Mouse (Mus musculus) erythroblast, embryonic 14.5 days (primary cell): ENCODE results near the gene Lsm14a.

ENCODE experiments used
- GATA1 ChIP-seq: IDR thresholded peaks from 2 replicates; pipeline ENCODE4 v1.6.1; 2012; ENCODE audit warnings: low read length, inconsistent platforms, mixed read lengths
- TAL1 ChIP-seq: IDR thresholded peaks from 3 replicates; pipeline ENCODE4 v1.6.1; 2012; ENCODE audit warnings: low read length, inconsistent platforms, mixed read lengths

- no peak for TF ChIP-seq GATA1
- TF ChIP-seq TAL1: no peak
These were observed 46.1 kb downstream of the Lsm14a start for GRCm38 (mm10) chr7:34347041-34347440.
